Mouse (Mus musculus) adrenal gland, postnatal 36 days (tissue): Measurements from ENCODE around the gene Olfr820. TPM values are rescaled to one million over a fixed set of nuclear protein-coding genes. Genes with fewer than 3 reads are reported as not detected.
"Not testable (repeated sequence)": the region's sequence is repeated elsewhere in the genome, so short reads cannot be mapped to it uniquely, and the experiment has no call there.

Experiments used
- DNase-seq, 2 experiments: peaks; one replicate each; pipeline ENCODE4 v3.0.0; 2021; ENCODE audit warnings: mixed read lengths in 1 of 2
- long read RNA-seq, 2 experiments: library from polyadenylated mRNA; stranded (forward); transcript quantifications; one replicate each; pipeline ENCODE4 v2.0.0; 2021; ENCODE audit warnings: borderline sequencing depth in 2 of 2
- total RNA-seq, 2 experiments: library from RNA; stranded (reverse); gene quantifications; 2 replicates each; pipeline ENCODE4 v1.2.3; 2021

Gene Olfr820
- total RNA-seq = not detected
- long read RNA-seq, experiment 1 = 0 reads
- long read RNA-seq, experiment 2 = 0 reads

- no peak for DNase-seq
Measured at GRCm38 (mm10) chr10:130012321-130012720, at the start of gene Olfr820. Gene Olfr820, plus strand, starts transcription at chr10:130012621.

GRCm38 (mm10) chr10:129966232-129966631 is 46.2 kb upstream of the Olfr820 start:
- DNase-seq = not testable (repeated sequence)

- not testable (repeated sequence) for DNase-seq
Measured at GRCm38 (mm10) chr10:129967166-129967565, 45.3 kb upstream of the Olfr820 start, which contains the start of gene Olfr819. Gene Olfr819, minus strand, starts transcription at chr10:129967266.

- not testable (repeated sequence) for DNase-seq
Measured at GRCm38 (mm10) chr10:129972994-129973393, 39.4 kb upstream of the Olfr820 start.

- not testable (repeated sequence) for DNase-seq
Measured at GRCm38 (mm10) chr10:129976040-129976439, 36.4 kb upstream of the Olfr820 start, which contains the start of gene Olfr247. Gene Olfr247, minus strand, starts transcription at chr10:129976140.

GRCm38 (mm10) chr10:129981867-129982266 is 30.6 kb upstream of the Olfr820 start:
- not testable (repeated sequence) for DNase-seq

- DNase-seq = not testable (repeated sequence)
Measured at GRCm38 (mm10) chr10:129984962-129985361, 27.5 kb upstream of the Olfr820 start, which contains the start of gene Gm10310. Gene Gm10310, minus strand, starts transcription at chr10:129985062.

GRCm38 (mm10) chr10:130004104-130004503 is 8.3 kb upstream of the Olfr820 start:
- not testable (repeated sequence) for DNase-seq

GRCm38 (mm10) chr10:130005366-130005765 is 7.1 kb upstream of the Olfr820 start:
- not testable (repeated sequence) for DNase-seq

GRCm38 (mm10) chr10:130030048-130030447 is 17.6 kb downstream of the Olfr820 start, which contains the start of gene Olfr821:
Gene Olfr821, plus strand, starts transcription at chr10:130030348.
- DNase-seq = no peak

- DNase-seq = no peak
Measured at GRCm38 (mm10) chr10:130037096-130037495, 24.7 kb downstream of the Olfr820 start.

Other genes with a start within 250 kb of the Olfr820 start
- gene Olfr808, start 247.1 kb upstream of the Olfr820 start, total RNA-seq = not detected
- not detected for gene Olfr809, start 238.0 kb upstream of the Olfr820 start, total RNA-seq
- not detected for gene Olfr810, start 217.7 kb upstream of the Olfr820 start, total RNA-seq
- not detected for gene Olfr811, start 208.2 kb upstream of the Olfr820 start, total RNA-seq
- gene Olfr812, start 166.5 kb upstream of the Olfr820 start, total RNA-seq = not detected
- not detected for gene Olfr813, start 157.3 kb upstream of the Olfr820 start, total RNA-seq
- gene Olfr814, start 132.8 kb upstream of the Olfr820 start, total RNA-seq = not detected
- not detected for gene Olfr815, start 106.8 kb upstream of the Olfr820 start, total RNA-seq
- gene Olfr816, start 97.0 kb upstream of the Olfr820 start, total RNA-seq = not detected
- gene Olfr818, start 63.5 kb upstream of the Olfr820 start, total RNA-seq = not detected
- not detected for gene Olfr819, start 45.4 kb upstream of the Olfr820 start, total RNA-seq
- not detected for gene Olfr247, start 36.5 kb upstream of the Olfr820 start, total RNA-seq
- gene Gm10310, start 27.6 kb upstream of the Olfr820 start, total RNA-seq = not detected
- gene Olfr821, start 17.7 kb downstream of the Olfr820 start, total RNA-seq = not detected
- not detected for gene Olfr822, start 58.6 kb downstream of the Olfr820 start, total RNA-seq
- not detected for gene Olfr823, start 102.8 kb downstream of the Olfr820 start, total RNA-seq
- not detected for gene Olfr824, start 117.4 kb downstream of the Olfr820 start, total RNA-seq
- gene Olfr825, start 154.1 kb downstream of the Olfr820 start, total RNA-seq = not detected
- not detected for gene Olfr826, start 171.6 kb downstream of the Olfr820 start, total RNA-seq
- not detected for gene Olfr827, start 201.8 kb downstream of the Olfr820 start, total RNA-seq